Mouse (Mus musculus) heart, postnatal 4 days (tissue): Measurements from ENCODE around the gene Tmprss11e. TPM values are rescaled to one million over a fixed set of nuclear protein-coding genes. Genes with fewer than 3 reads are reported as not detected.

Experiments
- total RNA-seq, 2 experiments: library from RNA; stranded (reverse); gene quantifications; 2 replicates each; pipeline ENCODE4 v1.2.3; 2021

Gene Tmprss11e
- total RNA-seq, 2 experiments from 2014 or later, result not detected

Other genes with a start within 250 kb of the Tmprss11e start
- gene Tmprss11g, start 227.2 kb downstream of the Tmprss11e start, total RNA-seq, result not detected
- gene Tmprss11f, start 113.4 kb downstream of the Tmprss11e start, total RNA-seq, result not detected
- gene Tmprss11b, start 69.5 kb downstream of the Tmprss11e start, total RNA-seq, result not detected
- 10 to 100 TPM; 43.3 to 45.7 TPM for gene Ythdc1, start 58.4 kb upstream of the Tmprss11e start, total RNA-seq
- gene Ugt2b34, start 161.1 kb upstream of the Tmprss11e start, total RNA-seq, result not detected
- gene Ugt2b1, start 180.7 kb upstream of the Tmprss11e start, total RNA-seq, result not detected